Mouse (Mus musculus) bone marrow macrophage, adult 2 months (primary cell): ENCODE data around the gene Frmd4b.

ENCODE experiments used
- CTCF ChIP-seq: IDR thresholded peaks from 2 replicates; pipeline ENCODE4 v1.5.1; 2012; ENCODE audit warnings: low read depth, mild to moderate bottlenecking, low read length, moderate library complexity
- POLR2A ChIP-seq: IDR thresholded peaks from 2 replicates; pipeline ENCODE4 v1.6.1; 2012; ENCODE audit warnings: mild to moderate bottlenecking, low read depth, low read length, borderline replicate concordance

GRCm38 (mm10) chr6:97540458-97540857 lies 76.9 kb downstream of the Frmd4b start:
- TF ChIP-seq CTCF (no peak), POLR2A (no peak)
